Mouse (Mus musculus) liver, embryonic 16.5 days (tissue): ENCODE data around the gene Atg14. TPM values are rescaled to one million over a fixed set of nuclear protein-coding genes. Genes with fewer than 3 reads are reported as not detected.

ENCODE experiments used
- ATAC-seq: fragments of 200-750 bp; cut with Nextera tagmentation; 2 replicates; pipeline ENCODE4 v1.8.0; 2017; ENCODE audit warnings: low read depth, mild to moderate bottlenecking, moderate number of reproducible peaks, moderate library complexity
- H3K27ac ChIP-seq: fragments of 300-500 bp; sonication (generic); 2 replicates; pipeline ENCODE4 v1.5.1; 2014; ENCODE audit warnings: mild to moderate bottlenecking, low read length
- H3K27me3 ChIP-seq: fragments of 300-500 bp; sonication (generic); 2 replicates; pipeline ENCODE4 v1.6.1; 2014; ENCODE audit warnings: low read depth, low read length, mixed read lengths; ENCODE audit not compliant: control insufficient read depth, insufficient read depth
- H3K36me3 ChIP-seq: fragments of 300-500 bp; sonication (generic); 2 replicates; pipeline ENCODE4 v1.6.1; 2014; ENCODE audit warnings: mild to moderate bottlenecking; ENCODE audit not compliant: control insufficient read depth, insufficient read depth
- H3K4me1 ChIP-seq: fragments of 300-500 bp; sonication (generic); 2 replicates; pipeline ENCODE4 v1.6.1; 2014; ENCODE audit warnings: low read depth, low read length, mixed read lengths; ENCODE audit not compliant: control insufficient read depth
- H3K4me2 ChIP-seq: fragments of 300-500 bp; sonication (generic); 2 replicates; pipeline ENCODE4 v1.6.1; 2014; ENCODE audit warnings: low read depth, low read length, mixed read lengths
- H3K4me3 ChIP-seq: fragments of 300-500 bp; sonication (generic); 2 replicates; pipeline ENCODE4 v1.5.1; 2014; ENCODE audit warnings: low read depth, mild to moderate bottlenecking, low read length
- H3K9ac ChIP-seq: fragments of 300-500 bp; sonication (generic); 2 replicates; pipeline ENCODE4 v1.6.1; 2014; ENCODE audit warnings: low read depth, low read length
- H3K9me3 ChIP-seq: fragments of 300-500 bp; sonication (generic); replicated peaks from 2 replicates; pipeline ENCODE4 v1.6.1; 2016; ENCODE audit warnings: low read length; ENCODE audit not compliant: control insufficient read depth
- WGBS: fragments of 180-500 bp; shearing (Covaris S2); extraction: QIAGEN DNeasy Blood & Tissue Kit; methylation state at CpG from one replicate; pipeline ENCODE4 v1.1.7; 2014; ENCODE audit not compliant: insufficient replicate concordance; 5-methylcytosine and 5-hydroxymethylcytosine counted together
- polyA plus RNA-seq: library from polyadenylated mRNA; unstranded; fragments of >200 nt; fragmentation: Nextera tagmentation; extraction: Ambion mirVana; gene quantifications from 2 replicates; pipeline ENCODE4 v1.2.1, GENCODE M21; 2015

The Atg14 gene
- polyA plus RNA-seq, 1 experiment from 2014 or later: 9.7 TPM

DNA sequence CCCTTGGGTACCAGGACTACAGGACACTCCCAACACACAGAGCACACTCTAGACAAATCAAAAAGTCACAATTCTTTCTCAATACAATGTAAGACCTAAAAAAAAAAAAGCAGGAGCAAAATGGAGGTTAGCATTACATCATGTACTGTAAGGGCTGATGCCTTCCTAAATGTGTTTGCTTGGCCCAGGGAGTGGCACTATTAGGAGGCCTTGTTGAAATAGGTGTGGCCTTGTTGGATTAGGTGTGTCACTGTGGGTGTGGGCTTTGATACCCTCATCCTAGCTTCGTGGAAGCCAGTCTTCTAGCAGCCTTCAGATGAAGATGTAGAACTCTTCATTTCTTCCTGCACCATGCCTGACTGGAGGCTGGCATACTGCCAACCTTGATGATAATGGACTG, 10.8 kb upstream of the Atg14 start:
- WGBS: 36% methylated on average over 1 of the region's 1 CpGs
- Histone ChIP-seq H3K9ac (no peak overlapping the region), H3K27me3 (no peaks in the 10 kb centered on the region), H3K4me3 (no peak overlapping the region), H3K4me2 (no peak overlapping the region), H3K9me3 (no peaks in the 10 kb centered on the region), H3K4me1 (peaks cover 3% of the 10 kb centered on the region; the same call in 1 of the 2 replicates), H3K27ac (no peak overlapping the region), H3K36me3 (no peaks in the 10 kb centered on the region)
- no peak for ATAC-seq

- Histone ChIP-seq H3K36me3 (no peaks in the 10 kb centered on the region), H3K4me1 (peaks cover 3% of the 10 kb centered on the region; the same call in 1 of the 2 replicates), H3K9ac (no peak overlapping the region), H3K9me3 (no peaks in the 10 kb centered on the region), H3K27ac (no peak overlapping the region), H3K4me3 (no peak overlapping the region), H3K27me3 (no peaks in the 10 kb centered on the region), H3K4me2 (no peak overlapping the region)
- WGBS: 70% methylated on average over 2 of the region's 2 CpGs
- ATAC-seq: no peak
Measured at GRCm38 (mm10) chr14:47578086-47578485, 7.6 kb upstream of the Atg14 start.

DNA sequence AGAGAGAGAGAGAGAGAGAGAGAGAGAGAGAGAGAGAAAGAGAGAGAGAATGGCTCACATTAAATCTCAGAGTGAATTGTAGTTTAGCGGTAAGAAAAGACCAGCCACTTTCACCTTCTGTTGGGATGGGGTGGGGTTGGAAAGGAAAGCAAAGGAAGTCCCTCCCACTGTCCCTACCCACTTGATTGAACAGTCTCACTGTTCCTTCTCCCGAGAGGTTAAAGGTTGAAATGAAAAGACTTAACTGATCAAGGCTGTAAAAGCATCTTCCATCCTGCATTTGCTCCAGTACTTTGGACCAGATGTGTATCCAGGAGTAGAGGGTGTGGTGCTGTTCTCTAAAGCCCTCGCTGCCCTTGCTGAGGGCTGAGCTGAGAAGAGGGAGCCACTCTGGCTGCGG, 6.2 kb upstream of the Atg14 start:
- H3K9ac ChIP-seq: no peak overlapping the region
- H3K9me3 ChIP-seq: no peaks in the 10 kb centered on the region
- no peaks in the 10 kb centered on the region for H3K27me3 ChIP-seq
- H3K4me3 ChIP-seq: no peak overlapping the region
- 50% methylated on average over 4 of the region's 4 CpGs for WGBS
- H3K36me3 ChIP-seq: no peaks in the 10 kb centered on the region
- H3K4me2 ChIP-seq: no peak overlapping the region
- H3K27ac ChIP-seq: no peak overlapping the region
- H3K4me1 ChIP-seq: peaks cover 3% of the 10 kb centered on the region; the same call in 1 of the 2 replicates
- no peak for ATAC-seq

- Histone ChIP-seq H3K9me3 (no peaks in the 10 kb centered on the region), H3K4me3 (no peak overlapping the region), H3K27me3 (no peaks in the 10 kb centered on the region), H3K27ac (no peak overlapping the region), H3K4me1 (no peaks in the 10 kb centered on the region), H3K9ac (no peak overlapping the region), H3K36me3 (no peaks in the 10 kb centered on the region), H3K4me2 (no peak overlapping the region)
- 61% methylated on average over 11 of the region's 11 CpGs for WGBS
- no peak for ATAC-seq
Measured at GRCm38 (mm10) chr14:47574721-47575120, 4.3 kb upstream of the Atg14 start.

- no peaks in the 10 kb centered on the region for H3K27me3 ChIP-seq
Measured at GRCm38 (mm10) chr14:47572707-47573106, 2.3 kb upstream of the Atg14 start.

DNA sequence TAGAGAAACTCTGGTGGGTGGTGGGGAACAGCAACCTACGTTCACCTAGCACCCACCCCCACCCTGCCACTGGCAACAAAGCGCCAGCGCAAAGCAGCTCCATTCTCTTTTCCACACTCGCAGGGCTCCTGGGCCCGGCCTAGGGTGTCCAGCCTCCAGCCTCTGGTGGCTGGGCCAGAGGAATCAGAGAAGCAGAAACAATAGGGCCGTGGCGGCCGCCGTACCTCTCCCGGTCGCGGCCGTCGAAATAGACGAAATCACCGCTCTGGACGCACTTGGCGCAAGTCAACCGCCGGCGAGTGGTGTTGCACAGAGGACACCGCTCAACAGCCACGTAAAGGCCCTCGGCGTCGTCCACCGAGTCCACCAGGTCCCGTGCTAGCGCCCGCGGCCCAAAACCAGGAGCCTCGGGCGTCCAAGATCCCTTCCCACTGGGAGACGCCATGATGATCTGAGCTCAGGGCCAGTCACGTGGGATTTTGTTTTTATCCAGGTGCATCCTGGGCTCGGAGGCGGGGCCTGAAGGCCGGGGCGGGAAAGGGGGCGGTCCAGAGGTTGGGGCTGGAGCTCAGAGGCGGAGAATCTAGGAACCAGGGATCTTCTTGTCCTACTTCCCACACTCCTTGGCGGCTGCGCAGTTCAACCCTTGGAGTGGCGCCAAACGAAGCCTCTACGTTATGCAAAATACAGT, 2.3 kb downstream of the Atg14 start:
- no peaks in the 10 kb centered on the region for H3K36me3 ChIP-seq
- WGBS: under 1% methylated on average over 46 of the region's 46 CpGs
- peak overlapping the region; percentile 97 for H3K4me3 ChIP-seq
- no peaks in the 10 kb centered on the region for H3K27me3 ChIP-seq
- H3K27ac ChIP-seq: peak overlapping the region; percentile 74
- H3K4me2 ChIP-seq: peak overlapping the region; percentile 91
- peak; percentile 98 for ATAC-seq
- H3K9ac ChIP-seq: peak overlapping the region; percentile 89
- no peaks in the 10 kb centered on the region for H3K9me3 ChIP-seq
- peaks cover 14% of the 10 kb centered on the region for H3K4me1 ChIP-seq

More at GRCm38 (mm10) chr14:47572707-47573106, 2.3 kb upstream of the Atg14 start:
- Histone ChIP-seq H3K27ac (no peak overlapping the region), H3K9ac (no peak overlapping the region), H3K4me1 (peaks cover 5% of the 10 kb centered on the region; the same call in 1 of the 2 replicates), H3K4me2 (no peak overlapping the region), H3K9me3 (no peaks in the 10 kb centered on the region), H3K4me3 (no peak overlapping the region), H3K36me3 (no peaks in the 10 kb centered on the region)
- WGBS: 57% methylated on average over 4 of the region's 4 CpGs
- no peak for ATAC-seq

DNA sequence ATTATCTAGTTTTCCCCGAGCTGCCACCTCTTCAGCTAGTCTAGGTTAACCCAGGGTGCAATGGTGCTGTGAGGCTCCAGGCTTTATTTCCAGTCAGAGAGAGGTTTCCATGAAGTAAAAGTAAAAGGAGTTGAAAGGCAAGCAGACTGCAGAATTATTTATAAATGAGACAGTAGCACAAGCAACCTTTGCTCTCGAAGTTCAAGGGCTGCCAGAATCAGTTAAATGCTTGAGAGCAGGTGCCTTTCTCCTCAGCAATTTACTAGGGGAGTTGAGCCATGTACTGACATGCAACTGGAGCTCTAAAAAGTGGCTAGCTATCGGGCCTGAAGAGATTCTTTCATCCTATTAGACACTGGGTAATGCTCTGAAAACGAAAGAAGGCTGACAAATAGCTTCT, 7.3 kb downstream of the Atg14 start:
- 62% methylated on average over 4 of the region's 4 CpGs for WGBS
- H3K36me3 ChIP-seq: 0 out of 2 replicates have a peak, but pooled peaks cover 3% of the 10 kb centered on the region
- ATAC-seq: no peak
- no peak overlapping the region for H3K4me3 ChIP-seq
- no peak overlapping the region for H3K9ac ChIP-seq
- H3K4me1 ChIP-seq: peaks cover 15% of the 10 kb centered on the region
- no peaks in the 10 kb centered on the region for H3K9me3 ChIP-seq
- H3K27me3 ChIP-seq: no peaks in the 10 kb centered on the region
- no peak overlapping the region for H3K27ac ChIP-seq
- H3K4me2 ChIP-seq: no peak overlapping the region

GRCm38 (mm10) chr14:47562530-47562929, 7.9 kb downstream of the Atg14 start:
- Histone ChIP-seq H3K9me3 (no peaks in the 10 kb centered on the region), H3K9ac (no peak overlapping the region), H3K4me1 (peaks cover 12% of the 10 kb centered on the region), H3K4me3 (no peak overlapping the region), H3K4me2 (no peak overlapping the region), H3K27me3 (no peaks in the 10 kb centered on the region), H3K27ac (no peak overlapping the region), H3K36me3 (0 out of 2 replicates have a peak, but pooled peaks cover 3% of the 10 kb centered on the region)
- ATAC-seq: peak; percentile 68
- WGBS: 73% methylated on average over 1 of the region's 1 CpGs

- no peak overlapping the region for H3K4me3 ChIP-seq
- no peak overlapping the region for H3K9ac ChIP-seq
- ATAC-seq: no peak
- H3K27me3 ChIP-seq: no peaks in the 10 kb centered on the region
- 68% methylated on average over 2 of the region's 2 CpGs for WGBS
- H3K36me3 ChIP-seq: 0 out of 2 replicates have a peak, but pooled peaks cover 3% of the 10 kb centered on the region
- peaks cover 7% of the 10 kb centered on the region for H3K4me1 ChIP-seq
- H3K9me3 ChIP-seq: no peaks in the 10 kb centered on the region
- no peak overlapping the region for H3K27ac ChIP-seq
- no peak overlapping the region for H3K4me2 ChIP-seq
Measured at GRCm38 (mm10) chr14:47560714-47561113, 9.7 kb downstream of the Atg14 start.
